Mouse (Mus musculus): ENCODE measurements around the gene Il31ra. TPM values are rescaled to one million over a fixed set of nuclear protein-coding genes. Genes with fewer than 3 reads are reported as not detected.
"Not testable (repeated sequence)": the region's sequence is repeated elsewhere in the genome, so short reads cannot be mapped to it uniquely, and the experiment has no call there.

Il31ra gene
- polyA plus RNA-seq, 1 experiment: not detected

DNA sequence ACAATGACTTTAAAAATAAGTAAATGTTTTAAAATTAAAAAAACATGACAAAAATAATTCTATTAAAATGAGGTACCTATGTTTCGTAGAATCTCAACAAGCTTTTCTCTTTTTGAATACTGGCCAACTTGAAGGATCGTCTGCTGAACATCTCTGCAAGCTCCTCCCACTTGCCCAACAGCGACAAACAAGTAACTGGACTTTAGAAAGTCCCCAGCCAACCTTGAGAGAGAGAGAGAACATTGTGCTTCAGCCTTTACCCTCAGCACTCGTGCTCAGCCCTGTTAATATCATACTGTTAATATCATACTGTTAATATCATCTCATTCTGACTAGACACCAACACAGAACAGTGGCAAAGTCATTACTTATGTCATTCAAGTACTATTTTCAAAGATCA lies 10.3 kb upstream of the Il31ra start:
- Histone ChIP-seq H3K4me1 (ENCODE audit: control insufficient read depth, insufficient read depth, low read length) (peaks cover 7% of the 10 kb centered on the region; the same call in 1 of the 2 replicates), H3K27ac (ENCODE audit: insufficient read depth, low read depth, low read length) (no peak overlapping the region), H3K4me3 (ENCODE audit: insufficient read depth, low read length) (no peak overlapping the region)
- no peak for TF ChIP-seq POLR2A (IDR thresholded peaks at IDR 0.05; ENCODE audit: borderline replicate concordance, low read depth, low read length)
- no peak for TF ChIP-seq CTCF (IDR thresholded peaks at IDR 0.05; ENCODE audit: low read depth, low read length)

DNA sequence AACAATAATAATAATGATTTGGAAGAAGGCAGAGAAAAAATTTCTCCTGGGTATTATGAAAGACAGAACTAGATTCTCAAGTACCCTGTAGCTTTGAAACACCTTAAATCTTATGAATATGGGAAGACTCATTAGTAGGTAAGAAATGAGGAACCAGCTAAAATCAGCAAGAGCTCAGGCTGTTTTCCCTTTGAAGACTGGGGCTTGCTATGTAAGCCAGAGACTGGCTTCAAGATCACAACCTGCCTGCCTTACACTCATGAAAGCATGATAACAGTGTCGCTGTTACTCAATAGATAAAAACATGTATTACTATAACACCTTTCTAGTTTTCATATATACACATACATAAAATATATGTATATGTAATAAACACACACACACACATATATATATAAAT lies 9.7 kb upstream of the Il31ra start:
- Histone ChIP-seq H3K4me3 (ENCODE audit: insufficient read depth, low read length) (no peak overlapping the region), H3K4me1 (ENCODE audit: control insufficient read depth, insufficient read depth, low read length) (peaks cover 7% of the 10 kb centered on the region; the same call in 1 of the 2 replicates), H3K27ac (ENCODE audit: insufficient read depth, low read depth, low read length) (no peak overlapping the region)
- TF ChIP-seq CTCF (IDR thresholded peaks at IDR 0.05; ENCODE audit: low read depth, low read length) (no peak), POLR2A (IDR thresholded peaks at IDR 0.05; ENCODE audit: borderline replicate concordance, low read depth, low read length) (no peak)

DNA sequence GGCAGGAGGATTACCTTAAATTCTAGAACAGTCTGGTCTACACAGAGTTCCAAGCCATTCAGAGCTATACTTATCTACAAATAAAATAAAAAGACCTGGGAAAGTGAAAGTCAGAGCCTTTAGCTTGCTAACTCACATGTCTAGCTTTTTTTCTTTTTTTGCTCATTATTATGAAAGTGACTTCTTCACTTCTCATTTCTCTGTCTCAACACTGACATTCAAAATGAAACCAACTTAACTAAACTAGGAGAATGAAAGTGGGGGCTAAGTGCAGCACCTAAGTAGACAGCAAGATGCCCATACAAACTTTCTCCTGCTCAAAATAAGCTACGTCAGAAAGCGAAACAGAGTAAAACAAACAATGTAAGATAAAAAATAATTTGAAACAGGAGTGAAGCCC lies 8.4 kb upstream of the Il31ra start:
- TF ChIP-seq CTCF (IDR thresholded peaks at IDR 0.05; ENCODE audit: low read depth, low read length) (no peak), POLR2A (IDR thresholded peaks at IDR 0.05; ENCODE audit: borderline replicate concordance, low read depth, low read length) (no peak)
- Histone ChIP-seq H3K4me3 (ENCODE audit: insufficient read depth, low read length) (no peak overlapping the region), H3K27ac (ENCODE audit: insufficient read depth, low read depth, low read length) (no peak overlapping the region), H3K4me1 (ENCODE audit: control insufficient read depth, insufficient read depth, low read length) (peaks cover 7% of the 10 kb centered on the region; the same call in 1 of the 2 replicates)

DNA sequence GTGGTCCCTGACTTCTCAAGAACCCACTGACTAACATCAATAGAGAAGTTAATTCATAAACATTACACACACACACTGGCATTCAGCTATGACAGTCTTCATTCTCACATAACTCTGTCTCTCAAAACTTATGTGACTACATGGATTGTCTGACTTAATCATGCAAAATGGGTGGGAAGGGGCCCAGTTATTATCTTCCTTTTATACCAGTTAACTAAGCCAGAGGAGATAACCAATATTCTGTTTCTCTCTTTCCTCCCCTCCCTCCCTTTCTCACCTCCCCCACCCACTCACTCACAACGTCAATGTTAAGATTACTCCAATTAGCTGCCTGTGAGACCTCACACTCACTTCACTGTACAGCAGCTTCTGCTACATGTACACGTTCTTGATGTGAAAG lies 3.9 kb downstream of the Il31ra start:
- no peak for TF ChIP-seq POLR2A (IDR thresholded peaks at IDR 0.05; ENCODE audit: borderline replicate concordance, low read depth, low read length)
- no peak for TF ChIP-seq CTCF (IDR thresholded peaks at IDR 0.05; ENCODE audit: low read depth, low read length)
- Histone ChIP-seq H3K4me1 (ENCODE audit: control insufficient read depth, insufficient read depth, low read length) (no peaks in the 10 kb centered on the region), H3K4me3 (ENCODE audit: insufficient read depth, low read length) (no peak overlapping the region), H3K27ac (ENCODE audit: insufficient read depth, low read depth, low read length) (no peak overlapping the region)

DNA sequence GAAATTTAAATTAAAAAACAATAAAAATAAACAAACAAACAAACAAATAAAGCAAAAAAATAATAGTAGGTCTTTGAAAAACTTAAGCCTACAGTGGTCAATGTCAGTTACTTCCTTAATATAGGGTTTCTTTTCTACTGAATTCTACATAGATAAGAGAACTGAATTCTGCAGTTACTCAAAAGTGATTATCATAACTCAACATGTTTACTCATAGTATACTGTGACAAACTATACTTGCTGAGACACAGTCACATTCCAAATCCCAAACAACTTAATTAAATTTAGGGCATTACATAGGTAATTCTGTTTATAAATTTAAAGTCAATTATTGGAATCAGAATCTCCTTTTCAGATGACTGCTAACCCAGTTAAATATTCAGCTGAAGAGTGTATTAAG lies 4.5 kb downstream of the Il31ra start:
- Histone ChIP-seq H3K4me1 (ENCODE audit: control insufficient read depth, insufficient read depth, low read length) (no peaks in the 10 kb centered on the region), H3K27ac (ENCODE audit: insufficient read depth, low read depth, low read length) (no peak overlapping the region), H3K4me3 (ENCODE audit: insufficient read depth, low read length) (no peak overlapping the region)
- no peak for TF ChIP-seq CTCF (IDR thresholded peaks at IDR 0.05; ENCODE audit: low read depth, low read length)
- no peak for TF ChIP-seq POLR2A (IDR thresholded peaks at IDR 0.05; ENCODE audit: borderline replicate concordance, low read depth, low read length)

DNA sequence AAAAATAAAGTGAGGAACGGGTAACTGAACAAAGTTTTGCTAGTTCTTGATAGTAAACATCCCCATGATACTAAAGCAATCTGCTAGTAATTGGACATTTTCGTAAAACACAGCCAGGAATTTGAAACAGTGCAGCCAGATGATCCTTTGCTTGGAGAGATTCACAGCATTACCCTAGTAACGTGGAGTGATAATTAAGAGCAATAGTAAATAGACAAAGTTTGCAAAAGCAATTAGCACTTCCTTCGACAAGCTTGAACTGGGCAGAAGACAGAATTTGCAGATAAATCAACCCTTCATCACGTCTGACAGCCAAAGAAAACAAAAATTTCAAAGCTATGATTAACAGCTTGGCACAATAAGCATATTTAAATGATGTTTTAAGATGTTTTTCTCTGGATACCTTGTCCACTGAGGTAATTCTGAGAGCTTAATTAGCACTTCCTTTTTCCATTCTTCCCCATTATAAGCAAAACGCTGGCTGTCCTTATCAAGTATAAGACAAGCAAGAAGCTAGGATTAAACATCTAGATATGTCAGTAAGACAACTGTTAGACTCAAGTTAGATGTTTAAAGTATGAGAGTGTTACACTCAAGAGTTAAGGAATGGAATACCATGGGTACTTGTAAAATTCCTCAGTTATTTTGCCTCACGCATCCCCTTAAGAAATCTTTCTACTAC lies 9.5 kb downstream of the Il31ra start:
- TF ChIP-seq CTCF (IDR thresholded peaks at IDR 0.05; ENCODE audit: low read depth, low read length) (no peak), POLR2A (IDR thresholded peaks at IDR 0.05; ENCODE audit: borderline replicate concordance, low read depth, low read length) (no peak)
- Histone ChIP-seq H3K27ac (ENCODE audit: insufficient read depth, low read depth, low read length) (no peak overlapping the region), H3K4me1 (ENCODE audit: control insufficient read depth, insufficient read depth, low read length) (no peaks in the 10 kb centered on the region), H3K4me3 (ENCODE audit: insufficient read depth, low read length) (no peak overlapping the region)

DNA sequence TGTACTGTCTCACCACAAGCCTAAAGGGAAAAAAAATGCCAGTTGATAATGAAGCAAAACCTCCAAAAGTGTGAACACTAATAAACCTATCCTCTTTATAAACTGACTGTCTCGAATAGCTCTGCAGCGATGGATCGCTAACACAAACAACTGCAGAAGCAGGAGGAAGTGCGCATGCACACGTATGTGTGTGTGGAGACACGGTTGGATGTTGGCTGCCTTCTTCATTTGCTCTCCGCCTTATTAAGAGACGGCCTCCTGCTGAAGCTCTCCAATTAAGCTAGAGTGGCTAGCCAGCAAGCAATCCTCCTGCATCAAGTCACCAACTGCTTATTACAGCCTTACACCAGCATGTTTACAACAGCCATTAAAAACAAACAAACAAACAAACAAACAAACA lies 11.9 kb downstream of the Il31ra start:
- TF ChIP-seq POLR2A (IDR thresholded peaks at IDR 0.05; ENCODE audit: borderline replicate concordance, low read depth, low read length): no peak
- no peak for TF ChIP-seq CTCF (IDR thresholded peaks at IDR 0.05; ENCODE audit: low read depth, low read length)
- H3K4me1 ChIP-seq (ENCODE audit: control insufficient read depth, insufficient read depth, low read length): no peaks in the 10 kb centered on the region
- no peak overlapping the region for H3K27ac ChIP-seq (ENCODE audit: insufficient read depth, low read depth, low read length)
- no peak overlapping the region for H3K4me3 ChIP-seq (ENCODE audit: insufficient read depth, low read length)

DNA sequence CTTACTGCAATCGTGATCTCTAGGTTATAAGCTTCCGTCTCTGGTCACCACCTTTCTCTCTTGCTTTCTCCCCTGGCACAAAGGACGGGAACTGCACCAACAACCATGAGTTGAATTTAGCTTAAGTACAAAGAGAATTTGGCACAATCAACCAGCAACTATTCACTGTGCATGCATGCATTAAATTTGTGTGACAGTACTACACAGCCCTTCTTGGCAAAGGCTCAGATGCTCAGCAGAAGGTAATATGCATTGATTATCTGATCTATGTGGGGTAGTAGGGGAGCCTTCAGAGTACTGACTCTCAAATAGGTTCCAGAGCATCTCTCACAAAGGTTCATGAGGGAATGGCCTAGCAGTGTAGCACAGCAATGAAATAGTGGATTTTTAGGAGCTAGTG lies 12.4 kb downstream of the Il31ra start:
- Histone ChIP-seq H3K4me3 (ENCODE audit: insufficient read depth, low read length) (no peak overlapping the region), H3K4me1 (ENCODE audit: control insufficient read depth, insufficient read depth, low read length) (no peaks in the 10 kb centered on the region), H3K27ac (ENCODE audit: insufficient read depth, low read depth, low read length) (no peak overlapping the region)
- TF ChIP-seq CTCF (IDR thresholded peaks at IDR 0.05; ENCODE audit: low read depth, low read length) (no peak), POLR2A (IDR thresholded peaks at IDR 0.05; ENCODE audit: borderline replicate concordance, low read depth, low read length) (no peak)

DNA sequence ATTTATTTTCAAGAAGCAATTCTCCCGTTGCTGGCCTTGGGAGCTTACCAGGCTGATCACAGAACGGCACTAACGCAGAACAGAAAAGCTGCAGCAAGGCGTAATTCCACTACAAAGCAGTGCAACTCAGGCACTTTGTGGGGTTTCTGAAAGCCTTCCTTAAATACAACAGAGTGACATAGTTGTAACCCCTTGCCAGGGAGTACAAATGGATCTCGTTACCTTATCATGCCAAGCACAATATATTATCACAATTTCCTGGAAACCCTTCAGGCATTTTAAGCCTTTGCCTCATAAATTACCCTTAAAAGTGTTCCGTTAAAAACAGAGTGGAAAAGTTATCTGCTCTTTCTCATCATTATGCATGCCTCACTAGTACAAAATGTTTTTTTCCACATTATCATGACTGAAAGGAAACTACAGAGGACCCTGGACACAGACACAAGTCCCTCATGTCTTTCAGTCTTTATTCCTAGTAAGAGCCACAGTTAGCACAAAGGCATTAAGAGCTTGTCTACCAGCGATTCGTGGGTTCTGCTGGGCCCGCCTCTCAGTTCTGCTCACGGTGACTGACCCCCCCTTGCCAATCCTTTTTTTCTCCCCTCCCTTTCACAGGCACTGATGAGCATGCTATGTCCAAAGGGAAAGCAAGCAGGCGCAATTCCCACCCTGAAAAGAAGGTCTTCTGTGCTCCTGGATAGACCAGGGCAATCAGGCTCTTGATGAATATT lies 13.4 kb downstream of the Il31ra start:
- no peak overlapping the region for H3K4me3 ChIP-seq (ENCODE audit: insufficient read depth, low read length)
- TF ChIP-seq POLR2A (IDR thresholded peaks at IDR 0.05; ENCODE audit: borderline replicate concordance, low read depth, low read length): no peak
- TF ChIP-seq CTCF (IDR thresholded peaks at IDR 0.05; ENCODE audit: low read depth, low read length): no peak
- H3K27ac ChIP-seq (ENCODE audit: insufficient read depth, low read depth, low read length): no peak overlapping the region
- H3K4me1 ChIP-seq (ENCODE audit: control insufficient read depth, insufficient read depth, low read length): no peaks in the 10 kb centered on the region

DNA sequence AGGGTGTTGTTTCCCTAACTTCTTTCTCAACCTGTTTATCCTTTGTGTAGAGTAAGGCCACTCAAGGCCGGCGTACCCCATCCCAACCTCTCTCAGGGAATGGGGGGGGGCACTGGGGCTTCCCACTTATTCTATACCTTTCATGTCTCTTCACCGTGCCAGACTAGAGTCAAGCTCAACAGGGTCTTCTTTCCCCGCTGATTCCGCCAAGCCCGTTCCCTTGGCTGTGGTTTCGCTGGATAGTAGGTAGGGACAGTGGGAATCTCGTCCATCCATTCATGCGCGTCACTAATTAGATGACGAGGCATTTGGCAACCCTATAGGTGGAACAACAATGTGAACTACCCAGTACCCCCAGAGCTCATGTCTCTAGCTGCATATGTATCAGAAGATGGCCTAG lies 16.1 kb downstream of the Il31ra start:
- not testable (repeated sequence) for H3K4me3 ChIP-seq (ENCODE audit: insufficient read depth, low read length); H3K4me1 ChIP-seq (ENCODE audit: control insufficient read depth, insufficient read depth, low read length); H3K27ac ChIP-seq (ENCODE audit: insufficient read depth, low read depth, low read length)

All from bone marrow macrophage, adult 2 months (primary cell).